Mouse (Mus musculus) embryonic fibroblast, embryonic 13.5 days (primary cell): ENCODE measurements at regions not wholly inside any gene's neighbourhood (a gene's known extent, or its start where the extent isn't known, plus 50 kb on each side); places are given as distances from the start of the nearest gene placed in this dataset.

ENCODE experiments used
- CTCF ChIP-seq: IDR thresholded peaks from 2 replicates; pipeline ENCODE4 v1.5.1; 2011; ENCODE audit warnings: mild to moderate bottlenecking, control low read depth, low read length, moderate library complexity, borderline replicate concordance; ENCODE audit not compliant: insufficient read depth
- POLR2A ChIP-seq: IDR thresholded peaks from 2 replicates; pipeline ENCODE4 v1.6.1; 2011; ENCODE audit warnings: low read depth, mild to moderate bottlenecking, control low read depth, low read length, moderate library complexity

GRCm38 (mm10) chr14:48812741-48813495 is 139.3 kb upstream of the Otx2 start:
- TF ChIP-seq POLR2A (no peak), CTCF (no peak)
